Mouse (Mus musculus) forebrain, embryonic 10.5 days (tissue): ENCODE measurements at regions not wholly inside any gene's neighbourhood (a gene's known extent, or its start where the extent isn't known, plus 50 kb on each side); places are given as distances from the start of the nearest gene placed in this dataset.

Source experiments
- DNase-seq: peaks from one replicate; pipeline ENCODE4 v3.0.0-alpha.2; 2017; ENCODE audit warnings: low spot score; ENCODE audit errors: extremely low spot score
- H3K27ac ChIP-seq: fragments of 300-500 bp; sonication (generic); 2 replicates; pipeline ENCODE4 v1.5.1; 2016; ENCODE audit warnings: mild to moderate bottlenecking
- H3K27me3 ChIP-seq: fragments of 300-500 bp; sonication (generic); 2 replicates; pipeline ENCODE4 v1.6.1; 2016; ENCODE audit warnings: mild to moderate bottlenecking; ENCODE audit not compliant: poor library complexity, severe bottlenecking
- H3K36me3 ChIP-seq: fragments of 300-500 bp; sonication (generic); replicated peaks from 2 replicates; pipeline ENCODE4 v1.6.1; 2016; ENCODE audit warnings: mild to moderate bottlenecking, moderate library complexity
- H3K4me1 ChIP-seq: fragments of 300-500 bp; sonication (generic); 2 replicates; pipeline ENCODE4 v1.6.1; 2016
- H3K4me3 ChIP-seq: fragments of 300-500 bp; sonication (generic); 2 replicates; pipeline ENCODE4 v1.5.1; 2016; ENCODE audit warnings: mild to moderate bottlenecking, moderate library complexity
- H3K9me3 ChIP-seq: fragments of 300-500 bp; sonication (generic); 2 replicates; pipeline ENCODE4 v1.6.1; 2016; ENCODE audit warnings: mild to moderate bottlenecking, moderate library complexity
- WGBS: fragments of 180-500 bp; shearing (Covaris S2); methylation state at CpG from one replicate; pipeline ENCODE4 v1.1.7; 2016; 5-methylcytosine and 5-hydroxymethylcytosine counted together

GRCm38 (mm10) chr1:35709214-35709613, 359.0 kb upstream of the Hs6st1 start:
- no peak for DNase-seq
- Histone ChIP-seq H3K27me3 (no peaks in the 10 kb centered on the region), H3K4me3 (no peak overlapping the region), H3K36me3 (no peaks in the 10 kb centered on the region), H3K27ac (no peak overlapping the region), H3K9me3 (no peaks in the 10 kb centered on the region), H3K4me1 (no peaks in the 10 kb centered on the region)

GRCm38 (mm10) chr1:35713961-35714360, 354.2 kb upstream of the Hs6st1 start:
- no peaks in the 10 kb centered on the region for H3K36me3 ChIP-seq
- no peak overlapping the region for H3K4me3 ChIP-seq
- DNase-seq, result no peak
- no peaks in the 10 kb centered on the region; the same call in 1 of the 2 replicates for H3K9me3 ChIP-seq
- H3K4me1 ChIP-seq, result no peaks in the 10 kb centered on the region
- no peak overlapping the region for H3K27ac ChIP-seq
- no peaks in the 10 kb centered on the region for H3K27me3 ChIP-seq
- 90% methylated on average over 4 of the region's 4 CpGs for WGBS

- H3K36me3 ChIP-seq, result no peaks in the 10 kb centered on the region
- no peaks in the 10 kb centered on the region for H3K4me1 ChIP-seq
- no peaks in the 10 kb centered on the region for H3K27me3 ChIP-seq
- H3K27ac ChIP-seq, result no peak overlapping the region
- H3K9me3 ChIP-seq, result no peaks in the 10 kb centered on the region; the same call in 1 of the 2 replicates
- DNase-seq, result no peak
- WGBS, result 63% methylated on average over 6 of the region's 6 CpGs
- no peak overlapping the region for H3K4me3 ChIP-seq
Observed at GRCm38 (mm10) chr1:35715931-35716330, 352.3 kb upstream of the Hs6st1 start.

- DNase-seq, result no peak
- no peaks in the 10 kb centered on the region for H3K36me3 ChIP-seq
- no peak overlapping the region for H3K27ac ChIP-seq
- WGBS, result 87% methylated on average over 2 of the region's 2 CpGs
- no peaks in the 10 kb centered on the region for H3K4me1 ChIP-seq
- no peaks in the 10 kb centered on the region; the same call in 1 of the 2 replicates for H3K9me3 ChIP-seq
- H3K27me3 ChIP-seq, result no peaks in the 10 kb centered on the region
- no peak overlapping the region for H3K4me3 ChIP-seq
Observed at GRCm38 (mm10) chr1:35717166-35717565, 351.0 kb upstream of the Hs6st1 start.

- DNase-seq, result no peak
- Histone ChIP-seq H3K4me3 (no peak overlapping the region), H3K27me3 (no peaks in the 10 kb centered on the region), H3K27ac (no peak overlapping the region), H3K36me3 (no peaks in the 10 kb centered on the region), H3K9me3 (no peaks in the 10 kb centered on the region; the same call in 1 of the 2 replicates), H3K4me1 (no peaks in the 10 kb centered on the region)
- 83% methylated on average over 2 of the region's 2 CpGs for WGBS
Observed at GRCm38 (mm10) chr1:35717659-35718058, 350.5 kb upstream of the Hs6st1 start.

- no peak for DNase-seq
- H3K4me1 ChIP-seq, result 0 out of 2 replicates have a peak, but pooled peaks cover 5% of the 10 kb centered on the region
- WGBS, result 86% methylated on average over 3 of the region's 3 CpGs
Observed at GRCm38 (mm10) chr1:35720063-35720462, 348.1 kb upstream of the Hs6st1 start.

GRCm38 (mm10) chr1:35724366-35724900, 343.8 kb upstream of the Hs6st1 start:
- H3K4me1 ChIP-seq, result 0 out of 2 replicates have a peak, but pooled peaks cover 5% of the 10 kb centered on the region
- 79% methylated on average over 3 of the region's 3 CpGs for WGBS
- no peak for DNase-seq
- H3K9me3 ChIP-seq, result no peaks in the 10 kb centered on the region
- H3K36me3 ChIP-seq, result no peaks in the 10 kb centered on the region
- no peaks in the 10 kb centered on the region for H3K27me3 ChIP-seq
- H3K4me3 ChIP-seq, result no peak overlapping the region
- H3K27ac ChIP-seq, result no peak overlapping the region

More at GRCm38 (mm10) chr1:35720063-35720462, 348.1 kb upstream of the Hs6st1 start:
- H3K9me3 ChIP-seq, result no peaks in the 10 kb centered on the region; the same call in 1 of the 2 replicates
- H3K4me3 ChIP-seq, result no peak overlapping the region
- no peak overlapping the region for H3K27ac ChIP-seq
- H3K36me3 ChIP-seq, result no peaks in the 10 kb centered on the region
- H3K27me3 ChIP-seq, result no peaks in the 10 kb centered on the region

GRCm38 (mm10) chr1:35726596-35726995, 341.6 kb upstream of the Hs6st1 start:
- no peak overlapping the region for H3K4me3 ChIP-seq
- H3K27ac ChIP-seq, result no peak overlapping the region
- H3K4me1 ChIP-seq, result 0 out of 2 replicates have a peak, but pooled peaks cover 5% of the 10 kb centered on the region
- no peaks in the 10 kb centered on the region for H3K36me3 ChIP-seq
- H3K27me3 ChIP-seq, result no peaks in the 10 kb centered on the region
- DNase-seq, result peak; percentile 65
- WGBS, result 64% methylated on average over 1 of the region's 1 CpGs
- H3K9me3 ChIP-seq, result no peaks in the 10 kb centered on the region

GRCm38 (mm10) chr1:35727310-35727990, 340.8 kb upstream of the Hs6st1 start:
- H3K4me1 ChIP-seq, result 0 out of 2 replicates have a peak, but pooled peaks cover 5% of the 10 kb centered on the region
- no peaks in the 10 kb centered on the region for H3K27me3 ChIP-seq
- H3K36me3 ChIP-seq, result no peaks in the 10 kb centered on the region
- no peak for DNase-seq
- H3K9me3 ChIP-seq, result no peaks in the 10 kb centered on the region
- no peak overlapping the region for H3K4me3 ChIP-seq
- WGBS, result 89% methylated on average over 8 of the region's 8 CpGs
- H3K27ac ChIP-seq, result no peak overlapping the region

- DNase-seq, result no peak
- 89% methylated on average over 5 of the region's 5 CpGs for WGBS
Observed at GRCm38 (mm10) chr1:35729785-35730295, 338.4 kb upstream of the Hs6st1 start.

GRCm38 (mm10) chr1:35730309-35730708, 337.9 kb upstream of the Hs6st1 start:
- H3K4me1 ChIP-seq, result no peaks in the 10 kb centered on the region
- DNase-seq, result no peak
- no peaks in the 10 kb centered on the region for H3K27me3 ChIP-seq
- WGBS, result 93% methylated on average over 4 of the region's 4 CpGs
- no peak overlapping the region for H3K27ac ChIP-seq
- H3K9me3 ChIP-seq, result no peaks in the 10 kb centered on the region
- H3K4me3 ChIP-seq, result no peak overlapping the region
- H3K36me3 ChIP-seq, result no peaks in the 10 kb centered on the region

More at GRCm38 (mm10) chr1:35729785-35730295, 338.4 kb upstream of the Hs6st1 start:
- no peaks in the 10 kb centered on the region for H3K9me3 ChIP-seq
- no peak overlapping the region for H3K4me3 ChIP-seq
- H3K27me3 ChIP-seq, result no peaks in the 10 kb centered on the region
- H3K36me3 ChIP-seq, result no peaks in the 10 kb centered on the region
- H3K4me1 ChIP-seq, result no peaks in the 10 kb centered on the region
- H3K27ac ChIP-seq, result no peak overlapping the region

- Histone ChIP-seq H3K4me3 (no peak overlapping the region), H3K4me1 (no peaks in the 10 kb centered on the region), H3K36me3 (no peaks in the 10 kb centered on the region), H3K9me3 (no peaks in the 10 kb centered on the region), H3K27me3 (no peaks in the 10 kb centered on the region), H3K27ac (no peak overlapping the region)
- DNase-seq, result no peak
Observed at GRCm38 (mm10) chr1:35736247-35736646, 332.0 kb upstream of the Hs6st1 start.

- Histone ChIP-seq H3K4me3 (no peak overlapping the region), H3K27ac (no peak overlapping the region), H3K36me3 (no peaks in the 10 kb centered on the region), H3K9me3 (no peaks in the 10 kb centered on the region), H3K4me1 (peaks cover 13% of the 10 kb centered on the region), H3K27me3 (no peaks in the 10 kb centered on the region)
- DNase-seq, result no peak
- WGBS, result 84% methylated on average over 7 of the region's 7 CpGs
Observed at GRCm38 (mm10) chr1:35749603-35750002, 318.6 kb upstream of the Hs6st1 start.
